ENCODE assay signal across 9 mouse cellular contexts in the genomic region with DNA sequence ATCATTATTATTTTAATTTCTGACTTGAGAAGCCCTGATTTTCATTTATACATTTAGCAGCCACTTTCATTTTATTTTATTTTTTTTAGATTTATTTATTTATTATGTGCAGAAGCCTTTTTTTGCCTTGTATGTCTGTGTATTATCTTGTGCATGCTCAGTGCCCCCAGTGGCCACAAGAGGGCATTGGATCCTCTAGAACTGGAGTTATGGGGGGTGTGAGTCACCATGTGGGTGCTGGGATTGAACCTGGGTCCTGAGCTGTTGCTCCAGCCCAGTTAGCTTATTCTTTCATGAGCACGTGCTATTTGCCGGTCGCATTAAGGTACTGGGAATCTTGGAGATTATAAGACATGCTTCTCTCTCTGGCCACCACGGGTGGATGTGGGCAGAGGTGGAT.
DNase-seq lines count a peak whose midpoint lies in the region; ATAC-seq and TF ChIP-seq lines count a peak whose summit lies in the region.
"Had no signal": no experiment of that assay in that cellular context is flagged by ENCODE, and none has a peak within 500 bp of the region (broad histone marks: within the 10 kb centered on the region; RNA-seq: fewer than 3 reads in every experiment).

No protein-coding gene starts in this region.

- H3K36me3 ChIP-seq in liver, adult 2 months (ENCODE audit: control insufficient read depth, insufficient read depth, low read length) = no peaks in the 10 kb centered on the region
- H3K36me3 ChIP-seq in liver, embryonic 11.5 days (ENCODE audit: control insufficient read depth, insufficient read depth, low read length) = no peaks in the 10 kb centered on the region
- H3K36me3 ChIP-seq: midbrain, embryonic 15.5 days had no signal

- H3K27ac ChIP-seq in liver, adult 2 months (replicated peaks; ENCODE audit: insufficient read depth, low read depth, low read length) = no peak overlapping the region
- H3K27ac ChIP-seq in liver, embryonic 11.5 days (ENCODE audit: low read depth, low read length) = no peak overlapping the region
- H3K27ac ChIP-seq in bone marrow, adult 2 months (ENCODE audit: control insufficient read depth, insufficient read depth, low read depth, low read length, poor library complexity) = no peak overlapping the region
- H3K27ac ChIP-seq: midbrain, embryonic 15.5 days had no signal

- H3K27me3 ChIP-seq in liver, adult 2 months (ENCODE audit: control insufficient read depth, insufficient read depth, low read length) = no peaks in the 10 kb centered on the region
- no peaks in the 10 kb centered on the region for H3K27me3 ChIP-seq in liver, embryonic 11.5 days (replicated peaks; ENCODE audit: control insufficient read depth, insufficient read depth, low read length)
- H3K27me3 ChIP-seq: midbrain, embryonic 15.5 days had no signal

- 0 out of 2 replicates have a peak, but pooled peaks cover 3% of the 10 kb centered on the region for H3K4me1 ChIP-seq in liver, adult 2 months (ENCODE audit: control insufficient read depth, insufficient read depth, low read length)
- H3K4me1 ChIP-seq in liver, embryonic 11.5 days (replicated peaks; ENCODE audit: control insufficient read depth, insufficient read depth, low read length) = peaks cover 14% of the 10 kb centered on the region
- H3K4me1 ChIP-seq in bone marrow, adult 2 months (ENCODE audit: control insufficient read depth, insufficient read depth, low read length) = peaks cover 1% of the 10 kb centered on the region; the same call in 1 of the 2 replicates

- H3K4me3 ChIP-seq in liver, adult 2 months (ENCODE audit: insufficient read depth, low read depth, low read length) = no peak overlapping the region
- H3K4me3 ChIP-seq in liver, embryonic 11.5 days (ENCODE audit: low read depth, low read length) = no peak overlapping the region
- no peak overlapping the region for H3K4me3 ChIP-seq in bone marrow, adult 2 months (replicated peaks; ENCODE audit: control insufficient read depth, low read depth, low read length)
- H3K4me3 ChIP-seq: midbrain, embryonic 15.5 days had no signal

- TF ChIP-seq CTCF in liver, adult 2 months (IDR thresholded peaks at IDR 0.05; ENCODE audit: low read depth, low read length) = peak; percentile 55
- TF ChIP-seq CTCF in bone marrow, adult 2 months (IDR thresholded peaks at IDR 0.05; ENCODE audit: control insufficient read depth, insufficient read depth, low read length) = peak; percentile 46; the same call in 1 of the 2 replicates

- no peaks in the 10 kb centered on the region for H3K79me2 ChIP-seq in liver, adult 2 months (ENCODE audit: control insufficient read depth, insufficient read depth, low read length)

- no peak overlapping the region for H3K9ac ChIP-seq in liver, adult 2 months (ENCODE audit: low read depth, low read length)
- H3K9ac ChIP-seq in liver, embryonic 11.5 days (ENCODE audit: low read depth, low read length) = no peak overlapping the region
- H3K9ac ChIP-seq: midbrain, embryonic 15.5 days had no signal

- DNase-seq in adrenal gland, postnatal 36 days = peak; percentile 39 to 60
- DNase-seq in adrenal gland, postnatal 25 days = no peak
- DNase-seq in liver, adult 2 months (ENCODE audit: extremely low read depth, low read depth, low spot score) = no peak
- DNase-seq in liver, embryonic 11.5 days (ENCODE audit: low spot score) = no peak
- peak; percentile 37 for DNase-seq in retina, postnatal 1 day
- DNase-seq in frontal cortex, postnatal 36 days (ENCODE audit: low spot score in 2 of 2) = no peak

- no peak overlapping the region for H3K4me2 ChIP-seq in liver, embryonic 11.5 days
- H3K4me2 ChIP-seq: midbrain, embryonic 15.5 days had no signal

- no peak for ATAC-seq in liver, embryonic 11.5 days (replicated peaks; ENCODE audit: low FRiP score)
- ATAC-seq in activated CD4-positive, CD25-positive, alpha-beta regulatory T cell, adult 4 months = no peak
- ATAC-seq: midbrain, embryonic 15.5 days had no signal

- TF ChIP-seq POLR2A in liver, adult 2 months (IDR thresholded peaks at IDR 0.05; ENCODE audit: extremely low read depth, insufficient read depth, low read length) = no peak
- TF ChIP-seq POLR2A in bone marrow, adult 2 months (IDR thresholded peaks at IDR 0.05; ENCODE audit: borderline replicate concordance, control insufficient read depth, low read depth, low read length) = no peak

- 93% methylated on average over 4 of the region's 4 CpGs for WGBS in liver, adult 2 months
- 89% methylated on average over 4 of the region's 4 CpGs for WGBS in liver, embryonic 11.5 days
- 92% methylated on average over 4 of the region's 4 CpGs for WGBS in bone marrow, adult 2 months

- no peaks in the 10 kb centered on the region for H3K9me3 ChIP-seq in liver, embryonic 11.5 days (ENCODE audit: control insufficient read depth, low read length)
- H3K9me3 ChIP-seq: midbrain, embryonic 15.5 days had no signal

Comparison
In these comparisons a context has a peak if more than half of its experiments do, and no peak if none do; other contexts are left out.
1. DNase-seq: peak in adrenal gland, postnatal 36 days (2 of 2) and retina, postnatal 1 day (single experiment); none in adrenal gland, postnatal 25 days (single experiment), liver, adult 2 months (single experiment), liver, embryonic 11.5 days (single experiment) and frontal cortex, postnatal 36 days (0 of 2).